Mouse (Mus musculus): ENCODE data around the gene Nol9. TPM values are rescaled to one million over a fixed set of nuclear protein-coding genes. Genes with fewer than 3 reads are reported as not detected.
A peak's percentile ranks its signal among the peaks of the same experiment; 100 is the strongest.

Gene Nol9
- polyA plus RNA-seq (2016; fragmentation: Nextera tagmentation; extraction: Ambion mirVana) = 45.2 and 46.3 TPM in 2 replicates

GRCm38 (mm10) chr4:152038985-152039830 is at the start of gene Nol9:
Gene Nol9 (plus strand): TSS chr4:152039321.
- no peaks in the 10 kb centered on the region for H3K9me3 ChIP-seq
- H3K36me3 ChIP-seq = peaks cover 34% of the 10 kb centered on the region
- peak within 1 kb of the TSS; percentile 95 for H3K4me2 ChIP-seq
- peak within 1 kb of the TSS; percentile 56; the same call in 1 of the 2 replicates for H3K27ac ChIP-seq
- peak within 1 kb of the TSS; percentile 100 for H3K4me3 ChIP-seq (replicated peaks)
- no peaks in the 10 kb centered on the region for H3K27me3 ChIP-seq
- ATAC-seq (ENCODE audit: insufficient number of reproducible peaks, insufficient read depth, low FRiP score, low TSS enrichment, low read depth) = peak; percentile 71
- peaks cover 13% of the 10 kb centered on the region for H3K4me1 ChIP-seq (replicated peaks)
- peak within 1 kb of the TSS; percentile 88 for H3K9ac ChIP-seq (replicated peaks)
- whole genome bisulfite sequencing = under 1% methylated on average over 86 of the region's 86 CpGs

GRCm38 (mm10) chr4:151992091-151992490 is 47.0 kb upstream of the Nol9 start:
- Histone ChIP-seq H3K4me2 (no peak overlapping the region), H3K4me3 (replicated peaks) (no peak overlapping the region), H3K27me3 (no peaks in the 10 kb centered on the region), H3K27ac (no peak overlapping the region), H3K4me1 (replicated peaks) (peaks cover 34% of the 10 kb centered on the region), H3K9me3 (no peaks in the 10 kb centered on the region), H3K36me3 (peaks cover 46% of the 10 kb centered on the region), H3K9ac (replicated peaks) (no peak overlapping the region)
- 91% methylated on average over 9 of the region's 9 CpGs for WGBS
- no peak for ATAC-seq (ENCODE audit: insufficient number of reproducible peaks, insufficient read depth, low FRiP score, low TSS enrichment, low read depth)

GRCm38 (mm10) chr4:151993035-151993434 is 46.1 kb upstream of the Nol9 start:
- Histone ChIP-seq H3K4me2 (peak overlapping the region; percentile 77; the same call in 1 of the 2 replicates), H3K4me3 (replicated peaks) (no peak overlapping the region)
- WGBS = 89% methylated on average over 6 of the region's 6 CpGs

GRCm38 (mm10) chr4:151994228-151995171 is 44.6 kb upstream of the Nol9 start:
- peak overlapping the region; percentile 97 for H3K9ac ChIP-seq (replicated peaks)
- H3K4me2 ChIP-seq = peak overlapping the region; percentile 77
- 2% methylated on average over 60 of the region's 61 CpGs for WGBS
- peaks cover 26% of the 10 kb centered on the region for H3K4me1 ChIP-seq (replicated peaks)
- peaks cover 42% of the 10 kb centered on the region for H3K36me3 ChIP-seq
- H3K4me3 ChIP-seq (replicated peaks) = peak overlapping the region; percentile 98
- H3K27ac ChIP-seq = peak overlapping the region; percentile 87
- no peak for ATAC-seq (ENCODE audit: insufficient number of reproducible peaks, insufficient read depth, low FRiP score, low TSS enrichment, low read depth)
- no peaks in the 10 kb centered on the region for H3K9me3 ChIP-seq
- H3K27me3 ChIP-seq = no peaks in the 10 kb centered on the region

More at GRCm38 (mm10) chr4:151993035-151993434, 46.1 kb upstream of the Nol9 start:
- Histone ChIP-seq H3K27ac (no peak overlapping the region), H3K36me3 (peaks cover 46% of the 10 kb centered on the region), H3K9me3 (no peaks in the 10 kb centered on the region), H3K9ac (replicated peaks) (no peak overlapping the region), H3K4me1 (replicated peaks) (peaks cover 33% of the 10 kb centered on the region), H3K27me3 (no peaks in the 10 kb centered on the region)
- ATAC-seq (ENCODE audit: insufficient number of reproducible peaks, insufficient read depth, low FRiP score, low TSS enrichment, low read depth) = no peak

- Histone ChIP-seq H3K4me3 (replicated peaks) (peak overlapping the region; percentile 98), H3K27me3 (no peaks in the 10 kb centered on the region), H3K27ac (peak overlapping the region; percentile 87), H3K36me3 (peaks cover 32% of the 10 kb centered on the region), H3K4me1 (replicated peaks) (peaks cover 30% of the 10 kb centered on the region), H3K9ac (replicated peaks) (peak overlapping the region; percentile 97), H3K4me2 (peak overlapping the region; percentile 77), H3K9me3 (no peaks in the 10 kb centered on the region)
- WGBS = under 1% methylated on average over 92 of the region's 111 CpGs
- peak; percentile 72 for ATAC-seq (ENCODE audit: insufficient number of reproducible peaks, insufficient read depth, low FRiP score, low TSS enrichment, low read depth)
These were observed 43.5 kb upstream of the Nol9 start for GRCm38 (mm10) chr4:151995371-151996172.

GRCm38 (mm10) chr4:151996173-151996950 is 42.8 kb upstream of the Nol9 start, which contains the start of gene Phf13:
Gene Phf13 (minus strand): TSS chr4:151996258.
- peaks cover 36% of the 10 kb centered on the region for H3K4me1 ChIP-seq (replicated peaks)
- peak within 1 kb of the TSS; percentile 77 for H3K4me2 ChIP-seq
- peak within 1 kb of the TSS; percentile 97 for H3K9ac ChIP-seq (replicated peaks)
- peak within 1 kb of the TSS; percentile 89 for H3K27ac ChIP-seq
- H3K27me3 ChIP-seq = no peaks in the 10 kb centered on the region
- H3K36me3 ChIP-seq = peaks cover 24% of the 10 kb centered on the region
- no peaks in the 10 kb centered on the region for H3K9me3 ChIP-seq
- under 1% methylated on average over 88 of the region's 94 CpGs for WGBS
- H3K4me3 ChIP-seq (replicated peaks) = peak within 1 kb of the TSS; percentile 98
- ATAC-seq (ENCODE audit: insufficient number of reproducible peaks, insufficient read depth, low FRiP score, low TSS enrichment, low read depth) = peak; percentile 96

- Histone ChIP-seq H3K27me3 (no peaks in the 10 kb centered on the region), H3K4me2 (peak overlapping the region; percentile 65), H3K9ac (replicated peaks) (peak overlapping the region; percentile 97), H3K4me3 (replicated peaks) (peak overlapping the region; percentile 98), H3K27ac (peak overlapping the region; percentile 89), H3K36me3 (peaks cover 19% of the 10 kb centered on the region), H3K9me3 (no peaks in the 10 kb centered on the region), H3K4me1 (replicated peaks) (peaks cover 36% of the 10 kb centered on the region)
- WGBS = 4% methylated on average over 13 of the region's 13 CpGs
- no peak for ATAC-seq (ENCODE audit: insufficient number of reproducible peaks, insufficient read depth, low FRiP score, low TSS enrichment, low read depth)
These were observed 42.2 kb upstream of the Nol9 start for GRCm38 (mm10) chr4:151996951-151997222.

- no peaks in the 10 kb centered on the region for H3K27me3 ChIP-seq
- no peak for ATAC-seq (ENCODE audit: insufficient number of reproducible peaks, insufficient read depth, low FRiP score, low TSS enrichment, low read depth)
- WGBS = 56% methylated on average over 3 of the region's 3 CpGs
- peaks cover 10% of the 10 kb centered on the region; the same call in 1 of the 2 replicates for H3K36me3 ChIP-seq
- H3K27ac ChIP-seq = no peak overlapping the region
- H3K4me1 ChIP-seq (replicated peaks) = peaks cover 36% of the 10 kb centered on the region
- H3K4me3 ChIP-seq (replicated peaks) = peak overlapping the region; percentile 98
- no peaks in the 10 kb centered on the region for H3K9me3 ChIP-seq
- no peak overlapping the region for H3K9ac ChIP-seq (replicated peaks)
- H3K4me2 ChIP-seq = peak overlapping the region; percentile 65
These were observed 41.4 kb upstream of the Nol9 start for GRCm38 (mm10) chr4:151997701-151998100.

GRCm38 (mm10) chr4:151999481-151999880 is 39.6 kb upstream of the Nol9 start:
- WGBS = 68% methylated on average over 3 of the region's 3 CpGs
- Histone ChIP-seq H3K4me3 (replicated peaks) (no peak overlapping the region), H3K27me3 (no peaks in the 10 kb centered on the region), H3K9me3 (no peaks in the 10 kb centered on the region), H3K36me3 (no peaks in the 10 kb centered on the region), H3K4me2 (no peak overlapping the region), H3K4me1 (replicated peaks) (peaks cover 21% of the 10 kb centered on the region), H3K27ac (no peak overlapping the region), H3K9ac (replicated peaks) (no peak overlapping the region)
- ATAC-seq (ENCODE audit: insufficient number of reproducible peaks, insufficient read depth, low FRiP score, low TSS enrichment, low read depth) = no peak

- Histone ChIP-seq H3K27ac (no peak overlapping the region), H3K27me3 (no peaks in the 10 kb centered on the region), H3K4me3 (replicated peaks) (no peak overlapping the region), H3K36me3 (no peaks in the 10 kb centered on the region), H3K4me1 (replicated peaks) (peaks cover 21% of the 10 kb centered on the region), H3K9ac (replicated peaks) (no peak overlapping the region), H3K4me2 (no peak overlapping the region), H3K9me3 (no peaks in the 10 kb centered on the region)
- 30% methylated on average over 4 of the region's 4 CpGs for WGBS
- no peak for ATAC-seq (ENCODE audit: insufficient number of reproducible peaks, insufficient read depth, low FRiP score, low TSS enrichment, low read depth)
These were observed 38.2 kb upstream of the Nol9 start for GRCm38 (mm10) chr4:152000906-152001305.
